Mouse (Mus musculus): ENCODE results near the gene Upk3bl. TPM values are rescaled to one million over a fixed set of nuclear protein-coding genes. Genes with fewer than 3 reads are reported as not detected.
"Not testable (repeated sequence)": the region's sequence is repeated elsewhere in the genome, so short reads cannot be mapped to it uniquely, and the experiment has no call there.

The Upk3bl gene
- polyA plus RNA-seq, 1 experiment from 2014 or later: 6.1 TPM

DNA sequence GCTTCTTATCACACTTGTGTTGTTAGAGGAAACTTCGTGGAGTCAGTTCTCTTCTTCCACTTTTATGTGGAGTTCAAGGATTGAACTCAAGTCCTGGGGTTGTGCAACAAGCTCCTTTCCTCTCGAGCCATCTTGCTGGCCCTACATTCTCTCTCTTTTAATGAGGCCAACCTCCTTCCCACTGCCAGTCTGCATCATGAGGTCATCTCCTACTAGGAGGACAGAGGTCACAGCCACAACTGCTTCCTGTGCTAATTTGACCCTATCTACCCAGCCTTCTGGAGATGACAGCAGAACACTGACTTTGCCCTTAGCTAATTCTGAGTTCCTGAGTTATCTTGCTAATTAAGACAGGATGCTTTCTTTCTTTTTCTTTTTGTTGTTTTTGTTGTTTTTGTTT, 54.2 kb downstream of the Upk3bl start:
- no peak for TF ChIP-seq CTCF (IDR thresholded peaks at IDR 0.05; ENCODE audit: low read depth)
- H3K4me3 ChIP-seq (replicated peaks; ENCODE audit: low read depth, low read length): no peak overlapping the region
- no peak for ATAC-seq (replicated peaks; ENCODE audit: low FRiP score, low read depth)

GRCm38 (mm10) chr5:136109042-136109441, 54.8 kb downstream of the Upk3bl start:
- 77% methylated on average over 3 of the region's 3 CpGs for WGBS
- DNase-seq (ENCODE audit: low spot score): no peak
- H3K27me3 ChIP-seq (ENCODE audit: insufficient read depth, low read length): no peaks in the 10 kb centered on the region
- H3K36me3 ChIP-seq (ENCODE audit: insufficient read depth, low read length): no peaks in the 10 kb centered on the region
- TF ChIP-seq CTCF (IDR thresholded peaks at IDR 0.05; ENCODE audit: low read depth): no peak
- H3K4me3 ChIP-seq (replicated peaks; ENCODE audit: low read depth, low read length): no peak overlapping the region
- no peak overlapping the region for H3K27ac ChIP-seq
- H3K4me1 ChIP-seq (replicated peaks; ENCODE audit: insufficient read depth, low read length): no peaks in the 10 kb centered on the region
- H3K9me3 ChIP-seq (replicated peaks; ENCODE audit: low read length): no peaks in the 10 kb centered on the region
- H3K4me2 ChIP-seq (ENCODE audit: low read length): no peak overlapping the region
- no peak for ATAC-seq (replicated peaks; ENCODE audit: low FRiP score, low read depth)
- no peak overlapping the region for H3K9ac ChIP-seq (ENCODE audit: low read depth, low read length)

More for the DNA sequence above, 54.2 kb downstream of the Upk3bl start:
- H3K4me2 ChIP-seq (ENCODE audit: low read length): no peak overlapping the region
- H3K9me3 ChIP-seq (replicated peaks; ENCODE audit: low read length): no peaks in the 10 kb centered on the region
- WGBS: 44% methylated on average over 2 of the region's 2 CpGs
- no peaks in the 10 kb centered on the region for H3K4me1 ChIP-seq (replicated peaks; ENCODE audit: insufficient read depth, low read length)
- H3K27ac ChIP-seq: no peak overlapping the region
- no peak overlapping the region for H3K9ac ChIP-seq (ENCODE audit: low read depth, low read length)
- no peaks in the 10 kb centered on the region for H3K27me3 ChIP-seq (ENCODE audit: insufficient read depth, low read length)
- H3K36me3 ChIP-seq (ENCODE audit: insufficient read depth, low read length): no peaks in the 10 kb centered on the region
- no peak for DNase-seq (ENCODE audit: low spot score)

GRCm38 (mm10) chr5:136113546-136113945, 59.3 kb downstream of the Upk3bl start:
- 44% methylated on average over 4 of the region's 4 CpGs for whole genome bisulfite sequencing
- H3K27ac ChIP-seq; H3K9me3 ChIP-seq (replicated peaks; ENCODE audit: low read length); H3K9ac ChIP-seq (ENCODE audit: low read depth, low read length); ATAC-seq (replicated peaks; ENCODE audit: low FRiP score, low read depth); H3K27me3 ChIP-seq (ENCODE audit: insufficient read depth, low read length); H3K36me3 ChIP-seq (ENCODE audit: insufficient read depth, low read length); H3K4me3 ChIP-seq (replicated peaks; ENCODE audit: low read depth, low read length); DNase-seq (ENCODE audit: low spot score); H3K4me2 ChIP-seq (ENCODE audit: low read length): not testable (repeated sequence)
- peaks cover 11% of the 10 kb centered on the region for H3K4me1 ChIP-seq (replicated peaks; ENCODE audit: insufficient read depth, low read length)

Small RNAs within 50 kb of the gene (microRNA-seq; reads per million reads assigned to microRNA genes)
- gene Mir7035: not detected

Other genes starting within 250 kb of the Upk3bl start
- gene Srrm3, start 247.6 kb upstream of the Upk3bl start, polyA plus RNA-seq (2015; fragmentation: Nextera tagmentation; extraction: Ambion mirVana): 0.13 and 0.16 TPM in 2 replicates
- 99.9 and 113 TPM in 2 replicates for gene Hspb1, start 166.6 kb upstream of the Upk3bl start, polyA plus RNA-seq (2015; fragmentation: Nextera tagmentation; extraction: Ambion mirVana)
- gene Ywhag, start 119.9 kb upstream of the Upk3bl start, polyA plus RNA-seq (2015; fragmentation: Nextera tagmentation; extraction: Ambion mirVana): 89.4 and 105 TPM in 2 replicates
- gene Ssc4d, start 80.0 kb upstream of the Upk3bl start, polyA plus RNA-seq (2015; fragmentation: Nextera tagmentation; extraction: Ambion mirVana): 6.7 and 7.5 TPM in 2 replicates
- gene Zp3, start 74.4 kb upstream of the Upk3bl start, polyA plus RNA-seq (2015; fragmentation: Nextera tagmentation; extraction: Ambion mirVana): 0.13 and 0.16 TPM in 2 replicates
- gene Dtx2, start 59.7 kb upstream of the Upk3bl start, polyA plus RNA-seq (2015; fragmentation: Nextera tagmentation; extraction: Ambion mirVana): 21.8 and 22.7 TPM in 2 replicates
- gene Upk3b, start 16.0 kb upstream of the Upk3bl start, polyA plus RNA-seq (2015; fragmentation: Nextera tagmentation; extraction: Ambion mirVana): 5.1 and 6.0 TPM in 2 replicates
- gene Rasa4, start 29.4 kb downstream of the Upk3bl start, polyA plus RNA-seq (2015; fragmentation: Nextera tagmentation; extraction: Ambion mirVana): 8.8 and 9.9 TPM in 2 replicates
- 239 and 250 TPM in 2 replicates for gene Polr2j, start 62.1 kb downstream of the Upk3bl start, polyA plus RNA-seq (2015; fragmentation: Nextera tagmentation; extraction: Ambion mirVana)
- 21.6 and 23.1 TPM in 2 replicates for gene Lrwd1, start 81.6 kb downstream of the Upk3bl start, polyA plus RNA-seq (2015; fragmentation: Nextera tagmentation; extraction: Ambion mirVana)
- 12.2 and 15.4 TPM in 2 replicates for gene Alkbh4, start 81.7 kb downstream of the Upk3bl start, polyA plus RNA-seq (2015; fragmentation: Nextera tagmentation; extraction: Ambion mirVana)
- gene Orai2, start 116.2 kb downstream of the Upk3bl start, polyA plus RNA-seq (2015; fragmentation: Nextera tagmentation; extraction: Ambion mirVana): 6.2 and 6.9 TPM in 2 replicates
- gene Prkrip1, start 144.5 kb downstream of the Upk3bl start, polyA plus RNA-seq (2015; fragmentation: Nextera tagmentation; extraction: Ambion mirVana): 44.2 and 46.6 TPM in 2 replicates
- gene Sh2b2, start 192.1 kb downstream of the Upk3bl start, polyA plus RNA-seq (2015; fragmentation: Nextera tagmentation; extraction: Ambion mirVana): 3.1 and 4.1 TPM in 2 replicates